Mouse (Mus musculus) Patski (cell line): ENCODE results near the gene Cxxc4. TPM values are rescaled to one million over a fixed set of nuclear protein-coding genes. Genes with fewer than 3 reads are reported as not detected.

Experiments
- ATAC-seq: fragments of 100-300 bp; one replicate; pipeline ENCODE4 v1.8.0; 2021
- CTCF ChIA-PET: fragments of 350-600 bp; sonication (Branson Sonifier 250); formaldehyde crosslinking; loops from one replicate; lab custom pipeline; 2022; ENCODE audit warnings: inconsistent platforms; lab: Charles Lee
- POLR2A ChIA-PET: fragments of 350-600 bp; sonication (Branson Sonifier 250); formaldehyde crosslinking; loops from one replicate; lab custom pipeline; 2022; ENCODE audit warnings: antibody characterized with exemption, inconsistent platforms; lab: Charles Lee
- DNase-seq: peaks from one replicate; pipeline ENCODE4 v3.0.0-alpha.2; 2011; ENCODE audit warnings: low read depth, low spot score
- H3K27me3 ChIP-seq: fragments of 371-371 bp; one replicate; pipeline ENCODE4 v1.5.1; 2021
- CTCF ChIP-seq: fragments of 100-300 bp; IDR thresholded peaks from one replicate; pipeline ENCODE4 v1.5.1; 2021
- in situ Hi-C: fragments of 300-500 bp; cut with MboI; formaldehyde crosslinking; loops from 3 replicates; pipeline ENCODE4 v1.11.1; 2018; ENCODE audit warnings: low pct_unique_long_range_greater_than_20kb, mixed read lengths
- polyA plus RNA-seq: library from polyadenylated mRNA; unstranded; gene quantifications from one replicate; pipeline ENCODE4 v1.2.3, GENCODE M21; 2021

Gene Cxxc4
- polyA plus RNA-seq, 1 experiment from 2014 or later: 0.03 TPM

DNA sequence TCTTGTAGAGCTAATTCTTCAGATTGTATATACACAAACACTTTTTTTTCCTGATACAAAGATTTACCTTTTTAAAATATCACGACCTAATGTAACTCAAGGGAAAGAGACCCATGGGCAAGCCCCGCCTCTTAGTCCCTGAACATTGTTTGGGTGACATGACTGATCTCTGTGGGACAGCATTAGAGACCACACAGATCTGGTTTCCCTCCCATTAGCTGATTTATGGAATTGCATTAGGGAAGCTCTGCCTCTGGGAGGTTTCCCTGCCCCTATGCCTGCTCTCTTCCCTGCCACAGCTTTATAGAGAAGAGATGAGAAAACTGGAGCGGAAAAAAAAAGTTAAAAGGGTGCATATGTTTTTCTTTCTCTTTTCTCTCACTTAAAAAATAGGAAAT lies 7.6 kb downstream of the Cxxc4 start:
- in situ Hi-C loops: no loop called here
- ATAC-seq: no peak
- peaks cover 6% of the 10 kb centered on the region for H3K27me3 ChIP-seq
- no peak for TF ChIP-seq CTCF
- CTCF ChIA-PET: no interaction called here
- POLR2A ChIA-PET: no interaction called here
- DNase-seq: no peak

DNA sequence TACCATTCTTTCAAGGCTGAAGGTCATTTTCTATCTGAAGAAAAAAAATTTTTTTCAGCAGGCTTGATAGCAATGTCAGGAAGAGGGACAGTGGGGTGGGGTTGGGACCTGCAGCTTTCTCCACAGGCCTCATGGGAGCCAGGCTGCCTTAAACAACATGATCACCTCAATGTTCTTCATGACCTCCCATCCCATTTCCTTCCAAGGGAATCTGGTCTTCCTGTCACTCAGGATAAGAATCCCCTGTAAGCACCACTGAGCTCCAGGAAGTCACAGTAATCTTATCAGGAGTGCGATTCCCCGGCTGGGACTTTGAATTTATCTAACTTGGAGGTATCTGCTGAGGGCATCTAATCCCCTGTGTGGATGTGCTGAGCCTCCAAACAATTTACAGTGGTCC lies 17.9 kb downstream of the Cxxc4 start:
- ATAC-seq (no peak), DNase-seq (no peak)
- POLR2A ChIA-PET: no interaction called here
- in situ Hi-C loops: no loop called here
- H3K27me3 ChIP-seq: no peaks in the 10 kb centered on the region
- CTCF ChIA-PET: no interaction called here
- TF ChIP-seq CTCF: no peak

DNA sequence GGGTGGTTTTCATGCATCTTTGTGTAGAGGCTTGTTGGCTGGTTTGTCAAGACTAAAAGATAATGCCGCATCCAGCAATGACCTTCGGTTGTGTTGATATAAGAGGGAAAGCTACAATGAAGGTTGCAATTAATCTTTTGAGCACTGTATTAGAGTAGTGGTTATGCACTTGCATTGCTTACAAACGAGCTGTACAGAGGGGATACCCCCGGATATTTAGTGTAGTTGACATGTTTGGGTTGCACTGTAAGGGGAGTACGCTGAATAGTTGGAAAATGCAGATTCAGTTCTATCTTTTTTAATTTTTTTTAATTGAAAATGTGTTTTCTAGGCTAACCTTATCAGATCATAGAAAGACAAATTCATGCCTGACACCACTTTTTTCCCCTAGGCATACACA lies 22.4 kb downstream of the Cxxc4 start:
- POLR2A ChIA-PET: no interaction called here
- no peak for TF ChIP-seq CTCF
- DNase-seq (no peak), ATAC-seq (no peak)
- CTCF ChIA-PET: interaction anchor here (0.8 to 2.5 kb wide), 2 partner anchors 10 to 34 kb away, joined by 4 to 5 read pairs; no protein-coding TSS in a partner anchor
- in situ Hi-C loops: no loop called here
- no peaks in the 10 kb centered on the region for H3K27me3 ChIP-seq

DNA sequence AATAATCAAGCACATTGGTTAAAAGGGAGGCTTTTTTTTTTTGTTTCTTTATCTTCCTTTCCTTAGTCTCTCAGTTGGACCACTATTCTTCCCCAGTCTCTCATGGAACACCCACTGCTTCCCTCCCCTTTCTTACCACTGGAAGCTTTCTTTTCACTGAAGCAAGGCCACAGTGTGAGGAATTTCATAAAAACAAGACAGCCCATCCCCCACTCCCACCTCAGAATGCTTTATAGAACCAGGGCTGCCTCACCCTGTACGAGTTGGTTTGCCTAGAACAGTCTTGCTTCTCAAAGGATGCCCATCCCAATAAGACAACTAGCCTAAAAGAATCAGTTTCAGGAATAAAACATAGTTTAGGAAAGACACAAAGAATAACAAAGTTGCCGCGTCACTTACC lies 23.0 kb downstream of the Cxxc4 start:
- no peaks in the 10 kb centered on the region for H3K27me3 ChIP-seq
- TF ChIP-seq CTCF: no peak
- CTCF ChIA-PET: interaction anchor here (0.8 to 2.5 kb wide), 2 partner anchors 10 to 33 kb away, joined by 4 to 5 read pairs; no protein-coding TSS in a partner anchor
- in situ Hi-C loops: no loop called here
- POLR2A ChIA-PET: no interaction called here
- ATAC-seq (no peak), DNase-seq (no peak)

DNA sequence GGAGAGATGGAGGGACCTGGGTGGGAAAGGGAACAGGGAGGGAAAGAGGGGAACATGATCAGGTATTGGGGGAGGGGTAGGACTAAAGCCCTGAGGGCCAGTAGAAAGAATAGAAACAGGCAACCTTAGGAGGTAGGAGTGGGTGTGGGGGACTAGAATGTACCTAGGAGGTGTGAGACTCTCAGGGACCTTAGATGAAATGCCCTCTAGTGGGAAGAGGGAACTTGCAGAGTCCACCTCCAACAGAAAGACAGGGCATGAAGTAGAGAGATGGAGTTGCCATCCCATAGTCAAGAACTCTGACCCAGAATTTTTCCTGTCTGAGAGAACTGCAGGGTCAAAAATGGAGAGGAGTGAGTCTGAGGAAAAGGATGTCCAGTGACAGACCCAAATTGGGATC lies 43.4 kb downstream of the Cxxc4 start:
- no peak for ATAC-seq
- TF ChIP-seq CTCF: peak; percentile 8
- ChIA-PET POLR2A (interaction anchor here (0.5 kb wide), 1 partner anchor 99 kb away, joined by 3 read pairs; no protein-coding TSS in a partner anchor), CTCF (no interaction called here)
- DNase-seq: no peak
- in situ Hi-C loops: no loop called here
- no peaks in the 10 kb centered on the region for H3K27me3 ChIP-seq

- DNase-seq: no peak
- no peak for ATAC-seq
- H3K27me3 ChIP-seq: no peaks in the 10 kb centered on the region
- CTCF ChIA-PET: interaction anchor here (1.1 kb wide), 1 partner anchor 33 kb away, joined by 3 read pairs; no protein-coding TSS in a partner anchor
- POLR2A ChIA-PET: interaction anchor here (0.6 kb wide), 1 partner anchor 71 kb away, joined by 3 read pairs; no protein-coding TSS in a partner anchor
- no peak for TF ChIP-seq CTCF
- in situ Hi-C loops: no loop called here
These were observed 45.5 kb downstream of the Cxxc4 start for GRCm38 (mm10) chr3:134281527-134282370.

DNA sequence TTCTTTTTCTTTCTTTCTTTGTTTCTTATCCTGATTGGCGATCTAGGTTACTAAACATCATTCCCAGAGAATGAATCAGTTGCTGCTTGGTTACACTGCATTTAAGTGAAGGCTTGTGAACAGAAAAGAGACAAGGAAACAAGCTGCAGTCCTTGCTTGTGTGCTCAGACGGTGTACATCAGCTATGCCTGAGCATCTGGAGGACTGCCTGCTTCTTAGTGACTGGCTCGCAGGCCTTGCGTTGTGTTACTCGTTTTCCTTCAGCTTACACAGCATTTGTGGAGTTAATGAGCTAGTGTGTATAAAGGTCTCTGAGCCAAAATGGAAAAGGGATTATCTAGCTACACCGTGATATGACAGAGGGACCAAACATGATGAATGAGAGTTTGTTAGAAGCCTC lies 58.9 kb downstream of the Cxxc4 start:
- in situ Hi-C loops: no loop called here
- TF ChIP-seq CTCF: no peak

DNA sequence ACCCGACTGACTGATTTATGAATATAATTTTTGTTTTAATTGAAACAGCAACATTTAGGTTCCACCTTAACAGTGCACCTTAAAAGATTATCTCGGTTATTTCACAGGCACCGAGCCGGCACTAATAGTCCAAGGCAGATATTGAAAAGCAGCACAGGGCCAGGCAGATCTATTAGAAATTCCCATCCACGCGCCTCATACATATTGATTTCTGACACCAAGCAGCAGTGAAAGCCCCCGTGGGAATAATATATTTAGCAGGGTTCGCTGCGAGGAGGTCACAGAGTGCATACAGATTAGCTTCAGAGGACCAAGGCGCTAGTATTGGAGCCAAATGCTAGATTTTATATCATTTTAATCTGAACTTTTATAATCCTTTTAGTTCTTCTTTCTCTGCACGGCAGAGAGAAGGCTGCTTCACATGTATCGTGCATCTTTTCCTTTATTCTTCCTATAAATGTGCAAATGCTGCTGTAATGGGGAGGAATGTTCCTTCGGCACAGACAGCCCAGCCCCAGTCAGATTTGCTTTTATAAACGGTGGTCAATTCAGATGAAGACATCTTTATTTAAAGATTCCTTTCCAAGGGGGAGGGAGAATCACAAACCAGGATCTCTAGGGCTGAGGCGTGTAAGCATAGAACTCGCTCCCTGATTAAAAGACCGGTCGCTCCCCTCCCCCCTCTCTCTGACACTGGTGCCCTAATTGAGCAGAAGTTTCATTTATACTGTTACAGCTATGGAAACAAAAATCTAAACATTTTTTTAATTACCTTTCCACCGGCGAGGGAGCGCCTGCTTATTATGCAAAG lies 66.6 kb downstream of the Cxxc4 start:
- DNase-seq (no peak), ATAC-seq (no peak)
- in situ Hi-C loops: no loop called here
- ChIA-PET POLR2A (no interaction called here), CTCF (interaction anchor here (2.4 kb wide), 1 partner anchor 9 kb away, joined by 5 read pairs; no protein-coding TSS in a partner anchor)
- no peaks in the 10 kb centered on the region for H3K27me3 ChIP-seq
- TF ChIP-seq CTCF: no peak

More for the DNA sequence above, 58.9 kb downstream of the Cxxc4 start:
- DNase-seq (no peak), ATAC-seq (no peak)
- ChIA-PET CTCF (interaction anchor here (0.9 kb wide), 1 partner anchor 14 kb away, joined by 3 read pairs; no protein-coding TSS in a partner anchor), POLR2A (no interaction called here)
- H3K27me3 ChIP-seq: no peaks in the 10 kb centered on the region

GRCm38 (mm10) chr3:134303492-134303808 lies 67.2 kb downstream of the Cxxc4 start:
- DNase-seq (no peak), ATAC-seq (no peak)
- in situ Hi-C loops: no loop called here
- CTCF ChIA-PET: interaction anchor here (2.4 kb wide), 1 partner anchor 10 kb away, joined by 5 read pairs; no protein-coding TSS in a partner anchor
- no peaks in the 10 kb centered on the region for H3K27me3 ChIP-seq
- TF ChIP-seq CTCF: no peak
- POLR2A ChIA-PET: no interaction called here

DNA sequence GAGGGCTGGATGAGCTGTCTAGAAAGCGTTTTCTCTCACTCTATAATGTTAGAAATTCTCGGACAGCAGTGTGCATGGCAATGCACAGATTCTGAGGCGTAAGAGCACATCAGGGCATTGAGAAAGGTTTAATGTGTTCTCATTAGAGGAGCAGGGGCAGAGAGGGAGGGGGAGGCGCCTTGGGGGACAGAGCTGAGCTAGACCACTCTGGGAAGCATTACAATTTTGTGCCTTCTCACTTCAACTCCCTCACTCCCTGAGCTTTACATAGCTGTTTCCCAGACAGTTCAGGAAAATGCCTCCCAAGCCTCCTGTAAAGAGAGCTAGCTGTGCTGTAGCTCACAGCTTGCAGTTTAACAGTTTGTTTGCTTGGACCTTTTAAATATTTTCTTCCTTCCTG lies 70.2 kb downstream of the Cxxc4 start:
- ChIA-PET POLR2A (no interaction called here), CTCF (no interaction called here)
- in situ Hi-C loops: no loop called here
- ATAC-seq (no peak), DNase-seq (no peak)
- no peak for TF ChIP-seq CTCF
- H3K27me3 ChIP-seq: no peaks in the 10 kb centered on the region
